Mouse (Mus musculus): ENCODE results near the gene Actl7a.

Gene Actl7a

GRCm38 (mm10) chr4:56767861-56768284 lies 24.7 kb downstream of the Actl7a start:
- no peak for DNase-seq

GRCm38 (mm10) chr4:56768913-56769312 lies 25.7 kb downstream of the Actl7a start:
- no peak for DNase-seq

- no peak for DNase-seq
Observed at GRCm38 (mm10) chr4:56771065-56771464, 27.9 kb downstream of the Actl7a start.

- DNase-seq: no peak
Observed at GRCm38 (mm10) chr4:56791373-56791772, 48.2 kb downstream of the Actl7a start.
